Mouse (Mus musculus) cerebellum, adult 9-10 months (tissue): ENCODE results near the gene Tmem206.
A peak's percentile ranks its signal among the peaks of the same experiment; 100 is the strongest.

Source experiments
- DNase-seq: peaks from one replicate; pipeline ENCODE4 v3.0.0; 2022

The Tmem206 gene

DNA sequence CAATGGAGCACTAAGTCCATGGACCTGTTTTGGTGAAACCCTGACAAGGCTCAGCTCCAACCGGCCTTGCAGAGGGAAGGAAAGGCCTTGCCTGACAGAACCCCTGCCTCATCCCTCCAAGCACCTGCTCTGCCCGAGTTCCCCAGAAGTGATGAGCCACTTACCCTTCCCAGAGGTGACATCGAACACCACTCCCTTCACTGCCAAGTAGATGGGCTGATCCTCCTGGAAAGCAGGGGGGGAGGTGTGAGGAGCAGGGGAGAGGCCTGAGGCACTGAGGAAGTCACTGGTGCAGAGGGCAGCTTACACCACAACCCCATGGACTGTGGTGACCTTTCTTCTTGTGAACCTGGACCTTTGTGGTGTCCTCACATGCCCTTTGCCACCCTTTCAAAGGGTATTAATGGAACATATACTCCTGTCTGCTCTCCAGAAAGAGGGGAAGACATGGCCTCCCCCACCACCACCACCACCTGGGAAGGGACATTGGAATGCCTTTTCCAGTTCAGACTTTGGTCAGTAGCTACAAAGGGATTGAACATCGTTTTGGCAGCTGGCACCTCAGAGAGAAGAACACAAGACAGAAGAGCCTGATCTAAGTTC is 14.3 kb upstream of the Tmem206 start:
- no peak for DNase-seq

DNA sequence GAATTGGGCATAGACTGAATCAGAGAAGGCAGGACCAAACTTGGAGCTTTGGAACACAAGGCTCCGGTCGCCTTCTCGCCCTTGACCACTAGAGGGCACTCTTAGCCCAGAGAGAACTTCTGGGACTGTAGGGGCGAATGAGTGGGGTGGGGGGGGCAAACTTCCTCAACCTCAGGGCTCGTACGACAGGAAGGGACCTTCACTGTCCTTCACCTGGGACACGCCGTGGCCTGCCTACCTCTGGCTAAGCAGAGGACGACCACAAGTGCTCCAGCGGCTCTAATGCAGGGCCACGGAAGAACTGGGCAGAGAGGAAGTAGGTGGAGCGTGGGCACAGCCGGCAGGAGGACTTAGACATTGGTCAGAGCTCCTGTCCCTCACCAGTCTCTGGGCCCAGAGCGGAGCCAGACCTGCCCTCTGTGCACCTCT is 13.2 kb upstream of the Tmem206 start:
- DNase-seq = peak; percentile 89

DNA sequence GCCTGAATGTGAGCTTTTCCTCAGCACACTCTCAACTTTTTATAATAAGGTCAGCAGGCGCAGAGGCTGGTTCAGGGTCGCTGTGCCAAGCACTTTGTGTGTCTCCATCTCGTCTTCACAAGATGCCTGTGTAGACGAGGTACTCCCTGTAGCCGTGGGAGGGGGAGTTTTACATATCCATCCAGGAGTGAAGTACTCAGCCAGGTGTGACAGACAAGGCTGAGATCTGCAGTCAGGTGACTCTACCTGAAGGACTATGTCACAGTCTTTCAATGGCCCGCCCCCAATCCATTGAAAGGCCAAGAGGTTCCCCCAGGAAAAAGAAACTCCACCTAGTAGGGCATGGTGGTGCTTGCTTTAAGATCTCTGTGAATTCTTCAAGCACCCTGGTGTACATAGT is 12.6 kb upstream of the Tmem206 start:
- no peak for DNase-seq

DNA sequence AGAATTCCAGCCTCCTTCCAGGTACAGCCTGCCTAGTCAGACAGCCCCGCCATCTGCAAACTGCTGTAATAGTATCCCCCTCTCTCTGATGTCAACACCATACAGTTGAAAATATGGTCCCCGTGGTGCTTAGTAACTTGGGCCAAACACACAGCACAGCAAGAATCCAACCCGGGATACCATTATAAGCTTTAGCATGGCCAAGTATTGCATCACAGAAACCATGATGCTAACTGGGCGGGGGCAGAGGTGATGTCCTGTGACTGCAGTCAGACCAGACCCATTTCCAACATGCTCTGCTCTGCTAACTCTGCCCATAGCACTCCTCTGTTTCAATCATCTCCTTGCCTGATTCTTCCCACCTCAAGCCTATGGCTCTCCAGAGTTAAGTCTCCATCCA is 11.8 kb upstream of the Tmem206 start:
- no peak for DNase-seq

DNA sequence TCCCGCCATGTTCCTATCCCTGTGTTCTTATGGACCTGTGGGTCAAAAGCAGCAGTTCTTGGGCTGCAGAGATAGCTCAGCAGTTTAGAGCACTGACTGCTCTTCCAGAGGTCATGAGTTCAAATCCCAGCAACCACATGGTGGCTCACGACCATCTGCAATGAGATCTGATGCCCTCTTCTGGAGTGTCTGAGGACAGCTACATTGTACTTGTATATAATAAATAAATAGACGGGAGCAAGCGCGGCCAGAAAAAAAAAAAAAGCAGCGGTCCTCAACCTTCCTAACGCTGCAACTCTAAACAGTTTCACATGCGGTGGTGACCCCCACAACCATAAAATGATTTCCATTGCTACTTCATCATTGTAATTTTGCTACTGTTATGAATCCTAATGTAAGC is 8.9 kb upstream of the Tmem206 start:
- peak; percentile 52 for DNase-seq

DNA sequence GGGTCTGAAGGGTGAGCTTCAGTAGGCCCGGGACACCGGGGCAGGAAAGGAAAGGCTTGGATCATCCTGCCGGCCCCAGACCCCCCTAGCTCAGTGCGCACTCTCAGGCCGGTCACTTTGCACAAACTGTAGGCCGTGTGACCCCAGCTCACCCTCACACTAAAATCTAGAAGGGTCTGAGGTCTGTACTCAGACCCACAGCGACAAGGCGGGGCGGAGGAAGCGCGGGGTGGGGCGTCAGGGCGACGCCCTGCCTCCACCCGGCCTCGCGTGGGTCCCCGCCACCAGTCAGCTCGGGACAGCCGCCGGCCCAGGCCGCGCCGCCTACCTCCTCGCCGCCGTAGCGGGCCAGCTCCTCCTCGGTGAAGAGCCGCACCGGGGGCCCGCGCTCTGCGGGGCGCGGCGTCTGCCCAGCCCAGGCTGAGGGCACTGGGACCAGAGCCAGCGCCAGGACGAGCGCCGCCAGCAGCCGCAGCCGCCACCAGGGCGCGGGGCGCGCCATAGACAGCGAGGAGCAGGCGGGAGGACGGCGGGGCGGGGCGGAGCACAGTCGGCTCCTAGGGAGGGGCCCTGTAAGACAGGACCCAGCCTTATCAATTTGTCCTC is 8.0 kb upstream of the Tmem206 start, which contains the start of gene Nenf:
Gene Nenf (minus strand): TSS at position 604 of the 606 bp plus-strand sequence.
- peak; percentile 81 for DNase-seq

DNA sequence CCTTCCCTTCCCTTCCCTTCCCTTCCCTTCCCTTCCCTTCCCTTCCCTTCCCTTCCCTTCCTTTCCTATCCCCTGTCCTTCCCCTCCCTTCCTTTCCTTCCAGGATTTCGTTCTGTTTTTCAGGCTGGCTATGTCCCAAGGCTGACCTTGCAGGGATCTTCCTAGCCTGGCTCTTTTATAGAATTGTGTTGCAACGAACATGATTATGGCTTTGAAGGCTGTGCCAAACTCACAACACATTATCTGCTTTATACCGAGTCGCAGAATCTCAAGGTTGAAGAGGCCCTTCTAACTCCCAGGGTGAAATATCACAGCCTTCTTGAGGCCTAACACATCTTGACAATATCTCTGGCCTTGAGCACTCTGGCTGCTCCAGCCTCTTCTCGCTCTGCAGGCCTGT is 7.0 kb upstream of the Tmem206 start:
- no peak for DNase-seq

DNA sequence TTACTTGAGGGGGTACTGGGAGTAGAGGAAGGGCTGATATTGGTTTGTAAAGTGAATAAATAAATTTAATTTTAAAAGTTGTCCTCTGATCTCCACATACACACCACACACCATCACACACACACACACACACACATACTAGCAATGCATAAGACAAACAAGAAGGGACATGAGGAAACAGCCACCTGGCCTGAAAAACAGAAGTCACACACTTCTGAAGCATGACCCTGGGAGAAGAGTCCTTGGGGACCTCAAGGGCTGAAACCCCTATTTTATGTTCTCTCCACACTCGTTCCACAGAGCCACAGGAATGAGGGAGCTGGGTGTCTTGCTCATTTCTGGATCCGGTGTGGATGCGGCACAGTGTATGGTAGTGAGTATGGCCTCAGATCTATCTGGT is 2.3 kb upstream of the Tmem206 start:
- no peak for DNase-seq

DNA sequence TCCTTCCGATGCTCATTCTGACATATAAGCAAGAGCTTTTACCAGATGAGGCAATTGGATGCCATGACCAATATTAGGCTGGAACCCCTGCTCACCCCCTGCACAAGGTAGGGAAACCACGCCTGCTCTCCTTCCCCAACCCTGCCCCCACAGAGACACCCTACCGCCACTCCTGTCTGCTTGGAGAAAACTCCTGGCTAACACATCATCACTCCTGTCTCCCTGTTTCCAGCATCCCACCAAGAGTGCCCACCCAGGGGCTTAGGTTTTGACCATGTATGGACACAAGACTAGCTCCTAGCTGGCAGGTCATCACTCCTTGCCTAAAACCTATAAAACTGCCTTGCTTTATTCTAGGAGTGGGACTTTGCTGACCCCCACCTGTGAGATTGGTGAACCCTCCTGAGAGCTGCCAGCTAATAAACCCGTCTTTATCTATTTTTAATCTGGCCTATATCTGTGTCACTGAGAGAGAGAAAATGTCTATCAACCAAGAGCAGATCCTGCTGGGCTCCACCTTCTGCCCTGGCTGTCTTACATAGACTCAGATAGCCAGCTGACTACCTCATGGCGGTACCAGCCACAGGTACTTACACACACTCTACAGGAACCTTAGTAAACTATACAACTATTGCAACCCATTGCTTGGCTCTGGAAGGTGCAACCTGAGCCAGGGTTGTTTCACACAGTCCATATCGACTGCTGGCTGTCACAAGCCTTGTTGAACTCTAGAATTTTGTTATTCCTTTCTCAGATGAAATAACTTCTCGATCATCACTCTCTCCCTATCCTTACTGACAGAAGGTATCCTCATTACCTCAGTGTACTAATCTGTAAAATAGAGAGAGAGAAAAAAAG is 750 bp upstream of the Tmem206 start:
- DNase-seq = peak; percentile 54

DNA sequence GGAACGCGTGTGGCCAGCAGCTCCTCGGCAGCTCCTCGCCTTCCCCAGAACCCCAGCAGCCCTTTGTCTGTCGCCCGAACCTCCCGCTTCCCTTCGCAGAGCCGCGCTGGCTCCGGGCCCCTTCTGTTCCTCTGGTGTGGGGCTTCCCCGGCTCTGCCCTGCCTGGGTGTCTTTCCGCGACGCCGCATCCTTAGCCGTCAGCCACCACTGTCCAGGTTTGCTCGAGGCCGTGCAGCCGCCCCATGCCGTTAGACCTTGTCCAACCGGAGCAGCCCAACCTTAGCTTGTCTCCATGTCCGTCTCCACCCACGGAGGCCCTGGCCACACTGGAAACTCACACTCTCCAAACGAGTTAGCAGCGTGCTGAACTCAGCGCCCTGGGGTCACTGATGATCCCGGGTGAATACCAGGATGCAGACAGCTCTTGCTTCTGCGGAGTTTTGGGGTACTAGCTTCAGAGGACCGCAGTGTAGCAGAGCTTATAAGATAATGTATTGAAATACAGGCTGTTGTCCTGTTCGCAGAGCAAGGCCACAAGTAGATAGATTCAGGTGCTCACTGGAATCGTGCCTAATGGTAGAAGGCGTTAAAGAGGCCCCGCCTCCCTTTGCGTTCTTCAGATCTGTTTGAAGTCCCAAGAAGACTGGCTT is 646 bp downstream of the Tmem206 start:
- DNase-seq = peak; percentile 56

DNA sequence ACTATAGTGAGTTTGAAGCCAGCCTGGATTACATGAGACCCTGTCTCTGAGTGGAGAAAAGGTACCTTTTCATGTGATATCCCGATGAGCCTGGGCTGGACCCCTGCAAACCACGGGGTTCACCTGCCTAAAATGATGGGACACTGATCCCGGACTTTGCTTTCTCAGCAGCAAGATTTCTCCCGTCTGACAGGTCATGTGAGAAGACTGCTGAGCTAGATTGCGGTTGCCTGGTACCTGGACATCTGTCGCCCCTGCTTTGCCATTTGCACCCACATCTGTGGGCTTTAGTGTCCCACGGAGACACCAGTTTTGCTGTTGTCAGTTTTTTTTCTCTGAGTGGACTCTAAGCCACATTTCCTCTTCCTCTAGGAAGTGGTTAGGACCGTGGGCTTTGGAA is 1.5 kb downstream of the Tmem206 start:
- no peak for DNase-seq

DNA sequence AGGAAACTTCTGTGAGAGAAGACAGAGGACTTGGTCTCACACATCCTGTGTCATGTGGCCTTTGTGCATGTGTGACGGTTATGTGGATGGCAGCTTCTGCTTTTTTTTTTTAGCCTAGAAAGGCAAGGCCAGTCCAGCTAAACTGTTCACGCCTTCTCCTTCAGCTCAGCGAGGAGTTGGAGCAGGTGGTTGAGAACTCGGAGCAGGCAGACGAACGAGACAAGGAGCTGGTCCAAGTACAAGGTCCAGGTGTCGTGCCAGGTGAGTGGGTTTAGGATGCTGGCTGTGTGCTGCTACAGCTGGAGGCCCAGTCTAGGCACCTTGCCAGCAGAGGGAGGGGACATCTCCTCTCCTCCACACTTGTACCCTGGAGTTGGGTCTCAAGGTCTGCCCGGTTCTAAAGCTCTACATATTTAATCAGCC is 2.3 kb downstream of the Tmem206 start:
- DNase-seq = no peak

DNA sequence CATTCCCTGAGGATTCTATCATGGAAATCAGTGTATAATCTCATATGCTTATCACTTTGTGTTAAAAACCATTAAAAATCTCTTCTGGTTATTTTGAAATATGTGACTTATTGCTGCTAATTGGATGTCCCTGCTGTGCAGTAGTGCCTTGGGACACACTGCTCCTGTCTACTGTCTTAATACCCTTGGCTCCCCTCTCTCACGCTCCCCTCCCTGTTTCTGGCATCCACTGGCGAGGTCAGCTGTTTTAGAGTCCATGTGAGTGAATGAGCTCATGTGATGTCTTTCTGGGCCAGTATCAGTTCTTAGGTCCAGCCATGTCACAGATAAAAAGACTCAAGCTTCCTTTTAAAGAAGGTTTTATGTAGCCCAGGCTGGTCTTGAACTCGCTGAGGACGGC is 4.6 kb downstream of the Tmem206 start:
- no peak for DNase-seq

DNA sequence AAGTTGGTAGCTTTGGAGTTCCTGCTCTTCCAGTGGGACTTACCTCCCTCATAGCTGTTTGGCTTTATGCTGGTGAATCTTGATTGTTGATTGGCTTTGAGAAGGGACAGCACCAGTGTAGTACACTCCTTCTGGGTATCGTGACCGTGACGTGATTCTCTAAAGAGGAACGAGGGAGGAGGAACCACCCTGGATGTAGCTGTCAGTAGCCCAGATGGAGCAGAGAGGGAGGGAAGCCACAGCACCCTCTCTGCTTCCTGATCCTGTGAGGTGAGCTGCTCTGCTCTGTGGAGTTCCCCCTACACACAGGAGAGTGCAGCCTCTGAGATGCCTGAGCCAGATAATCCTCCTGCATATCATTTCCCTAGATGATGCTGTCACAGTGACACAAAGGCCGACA is 8.8 kb downstream of the Tmem206 start:
- no peak for DNase-seq

DNA sequence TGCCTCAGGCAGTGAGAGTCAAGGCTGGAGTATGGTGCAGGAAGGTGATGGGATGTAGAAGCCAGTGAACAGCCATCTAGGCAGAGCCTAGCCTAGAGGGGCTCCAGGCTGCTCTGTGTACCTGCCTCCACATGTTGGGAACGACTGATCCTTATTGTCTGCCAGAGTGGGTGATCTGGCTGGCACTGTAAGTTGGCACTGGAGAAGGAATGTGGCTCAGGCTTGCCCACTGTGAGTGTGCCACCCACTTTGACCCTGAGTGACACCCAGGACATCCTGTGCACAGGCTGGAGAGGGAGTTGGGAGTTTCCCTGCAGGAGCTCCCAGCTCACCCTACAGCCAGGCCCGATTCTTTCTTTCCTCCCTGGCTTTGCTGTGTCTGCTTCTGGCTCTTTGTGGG is 14.2 kb downstream of the Tmem206 start:
- DNase-seq = no peak

DNA sequence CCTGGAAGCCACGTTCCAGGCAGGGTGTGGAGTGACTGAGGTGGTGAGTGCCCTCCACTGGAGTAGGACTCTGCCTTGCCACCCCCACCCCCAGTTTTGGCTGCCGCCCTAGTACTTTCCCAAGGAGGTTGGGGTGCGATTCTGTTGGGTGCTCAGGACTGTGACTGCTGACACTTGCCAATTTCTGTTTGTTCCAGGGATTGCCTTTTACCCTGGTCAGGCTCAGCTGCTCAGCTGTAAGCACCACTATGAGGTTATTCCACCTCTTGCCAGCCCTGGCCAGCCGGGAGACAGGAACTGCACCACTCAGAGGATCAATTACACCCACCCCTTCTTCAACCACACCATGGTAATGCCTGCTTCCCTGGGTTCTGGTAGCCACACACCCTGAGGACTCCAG is 14.8 kb downstream of the Tmem206 start:
- no peak for DNase-seq

DNA sequence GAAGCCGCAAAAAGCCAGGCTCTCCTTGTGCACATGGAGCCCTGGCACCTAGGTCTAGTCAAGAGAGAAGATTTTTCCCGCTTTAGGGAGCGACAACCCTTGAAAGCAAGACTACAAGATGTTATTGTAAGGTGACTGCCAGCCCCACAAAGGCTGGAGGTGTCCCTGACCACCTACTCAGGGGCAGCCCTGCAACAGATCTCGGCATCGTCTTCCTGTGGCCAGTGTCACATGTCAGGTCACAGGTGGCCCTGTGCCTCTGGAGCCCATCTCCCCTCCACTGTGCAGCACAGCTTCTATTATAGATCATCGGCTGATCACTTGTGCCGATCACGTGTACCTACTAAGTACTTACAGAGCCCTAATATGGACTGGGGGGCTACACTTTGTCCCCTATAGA is 21.9 kb downstream of the Tmem206 start:
- DNase-seq = no peak

DNA sequence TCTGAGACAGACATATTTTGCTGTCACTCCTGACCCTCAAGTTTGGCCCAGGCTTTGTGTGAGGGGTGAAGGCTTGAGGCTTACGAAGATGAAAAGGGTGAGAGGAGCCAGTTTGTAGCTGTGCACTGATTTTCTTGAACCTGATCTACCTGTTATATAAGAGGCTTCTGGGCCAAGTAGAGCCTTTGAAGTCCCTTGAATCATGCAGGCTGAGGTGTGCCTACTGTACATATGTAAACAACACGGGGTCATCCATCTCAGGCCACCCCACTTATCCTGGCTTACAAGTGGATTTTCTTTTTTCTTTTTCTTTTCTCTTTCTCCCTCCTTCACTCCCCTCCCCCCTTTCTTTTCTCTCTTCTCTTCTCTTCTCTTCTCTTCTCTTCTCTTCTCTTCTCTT is 22.9 kb downstream of the Tmem206 start:
- DNase-seq = no peak

DNA sequence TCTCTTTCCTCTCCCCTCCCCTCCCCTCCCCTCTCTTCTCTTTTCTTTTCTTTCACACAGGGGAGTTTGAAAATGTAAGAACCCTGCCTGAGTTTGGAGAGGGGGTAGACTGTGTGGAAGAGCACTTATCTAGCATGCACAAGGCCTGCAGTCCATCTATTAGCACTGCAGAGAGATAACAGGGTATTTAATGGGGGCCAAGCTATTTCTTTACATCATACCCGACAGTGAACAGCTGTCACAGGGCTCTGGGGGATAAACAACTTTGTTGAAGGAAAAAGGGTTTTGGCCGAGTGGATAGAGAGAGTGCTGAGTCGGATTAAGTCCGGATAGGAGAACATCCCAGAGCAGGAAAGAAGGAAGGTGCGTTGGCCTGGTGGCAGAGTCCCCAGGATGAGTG is 23.3 kb downstream of the Tmem206 start:
- DNase-seq = no peak

DNA sequence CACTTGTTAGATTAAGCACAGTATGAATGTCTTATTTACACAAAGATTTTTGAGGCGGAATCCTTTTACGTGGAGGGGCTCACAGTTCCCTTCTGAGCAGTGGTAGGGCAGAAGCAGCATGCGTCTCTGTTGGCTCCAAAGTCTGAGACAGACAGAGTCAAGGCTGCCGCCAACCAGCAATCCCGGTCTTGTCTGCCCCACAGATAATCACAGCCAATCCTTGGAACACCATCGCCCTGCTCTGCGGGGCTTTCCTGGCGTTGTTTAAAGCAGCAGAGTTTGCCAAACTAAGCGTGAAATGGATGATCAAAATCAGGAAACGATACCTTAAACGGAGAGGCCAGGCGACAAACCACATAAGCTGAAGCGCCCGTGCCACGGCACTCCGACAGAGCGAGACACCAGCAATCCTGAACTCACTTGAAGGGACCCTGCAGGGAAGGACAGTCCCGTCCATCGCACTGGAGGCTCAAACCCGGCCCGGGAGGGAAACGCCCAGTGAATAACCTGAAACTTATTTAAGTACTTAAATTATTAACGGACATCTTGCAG is 23.9 kb downstream of the Tmem206 start:
- DNase-seq = no peak

DNA sequence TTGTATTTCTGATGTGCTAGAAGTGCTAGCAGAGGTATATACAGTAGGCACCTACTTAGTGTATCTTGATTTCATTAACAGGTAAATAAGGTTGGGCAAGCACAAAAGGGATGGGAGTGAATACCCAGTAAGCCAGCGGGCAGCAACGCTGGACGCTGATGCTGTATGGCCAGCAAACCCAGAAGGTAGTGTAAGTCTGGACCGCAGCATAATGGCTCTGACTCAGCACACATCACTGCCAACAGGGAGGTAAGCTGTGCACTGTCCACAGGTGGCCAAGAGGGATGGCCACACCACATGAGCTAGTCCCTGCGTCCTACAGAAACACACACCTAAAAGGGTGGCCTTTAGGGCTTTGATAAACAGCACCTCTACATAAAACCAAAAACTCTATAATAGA is 24.6 kb downstream of the Tmem206 start:
- no peak for DNase-seq

DNA sequence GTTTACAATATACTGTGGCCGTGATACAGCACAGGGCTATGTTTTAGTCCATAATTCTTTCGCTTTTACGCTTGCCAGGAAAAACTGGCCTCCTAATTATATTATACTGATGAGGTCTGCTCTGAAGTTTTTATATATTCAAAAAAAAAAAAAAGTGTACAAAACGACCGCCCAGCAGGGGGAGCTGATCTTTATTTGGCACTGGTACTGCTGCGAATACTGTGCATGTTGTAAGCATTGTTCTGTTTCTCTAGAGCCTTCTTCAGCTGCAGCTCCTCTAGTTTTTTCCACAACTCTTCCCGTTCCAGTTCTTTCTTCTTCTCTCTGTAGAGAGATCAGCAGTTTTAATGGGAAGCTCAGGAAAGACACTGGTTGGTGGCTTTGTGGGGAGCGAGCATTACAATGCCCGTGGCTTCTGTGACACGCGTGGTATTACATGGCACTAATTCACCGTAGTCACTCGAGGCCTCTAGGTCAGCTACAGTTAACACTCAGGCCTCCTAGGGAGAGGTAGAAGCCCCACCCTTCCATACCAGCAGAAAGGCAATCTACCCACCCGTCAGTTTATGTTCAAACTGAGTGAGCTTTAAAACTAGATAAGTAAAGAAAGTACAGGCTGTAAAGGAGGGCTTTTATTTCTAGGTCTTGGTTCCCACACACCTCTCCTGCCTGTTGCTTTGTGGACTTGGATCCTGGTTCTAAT is 27.2 kb downstream of the Tmem206 start:
- DNase-seq = peak; percentile 36

DNA sequence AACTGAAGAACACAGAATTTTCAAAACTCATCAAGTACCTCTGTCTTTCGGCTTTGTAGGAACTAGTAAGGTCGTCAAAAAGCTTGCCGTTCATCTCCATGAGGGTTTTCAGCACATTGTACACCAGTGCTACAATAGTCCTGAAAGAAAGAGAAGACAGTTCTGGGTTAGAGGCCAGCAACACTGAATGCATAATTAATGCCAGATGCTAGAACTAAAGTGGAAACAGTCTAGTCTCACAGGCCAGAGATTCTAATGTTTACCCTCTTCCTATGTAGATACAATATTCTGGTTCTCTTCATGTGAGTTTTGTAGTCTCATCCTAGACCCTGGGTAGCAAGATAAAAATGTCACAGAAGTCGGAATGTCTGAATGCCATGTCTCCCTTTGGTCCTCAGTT is 28.1 kb downstream of the Tmem206 start:
- no peak for DNase-seq
